Mouse (Mus musculus): Measurements from ENCODE around the gene F11.

- TF ChIP-seq CTCF (IDR thresholded peaks at IDR 0.05; ENCODE audit: low read depth, low read length) (no peak), POLR2A (IDR thresholded peaks at IDR 0.05; ENCODE audit: borderline replicate concordance, low read depth, low read length) (no peak)
Measured at GRCm38 (mm10) chr8:45267611-45268391, 6.0 kb upstream of the F11 start.
